Mouse (Mus musculus) liver, adult 2 months (tissue): ENCODE data around the gene Rnf223.

Experiments
- CTCF ChIP-seq: fragments of 200-500 bp; IDR thresholded peaks from 2 replicates; pipeline ENCODE4 v1.5.1; 2011; ENCODE audit warnings: low read depth, low read length, control low read depth
- POLR2A ChIP-seq: fragments of 200-500 bp; IDR thresholded peaks from 2 replicates; pipeline ENCODE4 v1.6.1; 2011; ENCODE audit warnings: low read length, control low read depth; ENCODE audit not compliant: insufficient read depth; ENCODE audit errors: extremely low read depth

DNA sequence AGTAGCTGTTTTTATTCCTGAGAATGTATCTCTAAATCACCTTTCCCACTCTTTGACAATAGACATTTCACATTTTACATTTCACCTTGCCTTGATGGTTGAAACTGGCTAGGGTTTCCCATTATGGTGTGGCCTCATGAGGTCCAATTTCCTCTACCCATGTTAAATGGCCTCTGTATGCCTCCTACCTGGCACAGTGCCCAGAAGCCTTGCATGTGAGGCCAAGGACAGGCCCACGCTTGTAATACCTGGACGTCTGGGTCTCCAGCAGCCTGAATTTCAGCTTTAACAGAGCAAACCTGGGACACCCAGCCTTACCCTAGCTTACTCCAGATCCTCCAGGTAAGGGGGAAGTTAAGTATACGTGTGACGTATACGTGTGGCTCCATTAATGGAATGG, 47.0 kb upstream of the Rnf223 start:
- TF ChIP-seq CTCF (no peak), POLR2A (no peak)
